In the genomic region with DNA sequence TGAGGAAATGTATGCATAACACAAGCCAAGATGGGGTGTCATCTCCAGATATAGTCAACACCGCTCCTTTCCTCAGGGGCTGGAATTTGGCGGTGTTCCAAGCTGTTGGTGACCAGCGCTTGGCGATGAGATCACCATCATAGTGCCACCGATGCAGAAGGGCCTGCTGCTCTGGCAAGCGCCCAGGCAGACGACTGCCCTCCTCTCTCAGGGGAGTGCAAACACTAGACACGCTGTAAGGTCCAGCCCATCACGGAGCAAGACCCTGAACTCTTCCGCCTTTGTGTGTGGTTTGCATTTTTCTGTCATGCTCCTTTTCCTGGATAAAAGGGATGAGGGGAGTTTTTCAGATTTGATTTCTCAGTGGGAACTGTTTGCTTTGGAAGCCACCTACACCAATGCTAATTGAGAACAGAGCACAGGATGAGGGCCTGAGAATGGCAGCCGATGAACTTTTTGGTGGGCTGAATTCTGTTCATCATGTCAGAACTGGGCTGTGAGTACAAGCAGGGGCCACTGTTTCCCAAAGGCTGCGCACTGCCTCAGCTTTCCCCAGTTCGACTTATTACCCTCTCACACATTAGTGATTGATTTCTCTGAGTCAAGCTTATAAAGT, we compare ENCODE assay signal across 8 mouse cellular contexts.
DNase-seq lines count a peak whose midpoint lies in the region; ATAC-seq lines count a peak whose summit lies in the region.

No protein-coding gene starts in this region.

- WGBS in heart, embryonic 14.5 days = 4% methylated on average over 13 of the region's 13 CpGs
- 13% methylated on average over 13 of the region's 13 CpGs for WGBS in stomach, embryonic 14.5 days

- peak overlapping the region; percentile 86 for H3K9ac ChIP-seq in heart, embryonic 14.5 days (ENCODE audit: low read length)
- H3K9ac ChIP-seq in stomach, embryonic 14.5 days (replicated peaks; ENCODE audit: low read depth, low read length) = 0 out of 2 replicates have a peak overlapping the region, but pooled peaks have one; percentile 55

- peaks cover 37 to 65% of the 10 kb centered on the region in 2 experiments for H3K4me1 ChIP-seq in heart, embryonic 14.5 days (ENCODE audit: control insufficient read depth in 2 of 2, insufficient read depth in 2 of 2, low read length in 2 of 2)
- peaks cover 37% of the 10 kb centered on the region for H3K4me1 ChIP-seq in stomach, embryonic 14.5 days (ENCODE audit: control insufficient read depth, insufficient read depth, low read length)

- H3K4me3 ChIP-seq in heart, embryonic 14.5 days (ENCODE audit: control insufficient read depth in 1 of 2, insufficient read depth in 1 of 2, low read depth in 1 of 2, low read length in 2 of 2) = peak overlapping the region; percentile 46 to 69; a peak in 3 of 4 replicates
- H3K4me3 ChIP-seq in stomach, embryonic 14.5 days (ENCODE audit: low read depth, low read length) = peak overlapping the region; percentile 45

- peaks cover 9% of the 10 kb centered on the region for H3K36me3 ChIP-seq in heart, embryonic 14.5 days (ENCODE audit: control insufficient read depth, insufficient read depth, low read length)
- H3K36me3 ChIP-seq in stomach, embryonic 14.5 days (ENCODE audit: control insufficient read depth, insufficient read depth, low read length) = no peaks in the 10 kb centered on the region

- peak overlapping the region; percentile 68 for H3K4me2 ChIP-seq in heart, embryonic 14.5 days (ENCODE audit: low read length)
- H3K4me2 ChIP-seq in stomach, embryonic 14.5 days (replicated peaks; ENCODE audit: low read depth, low read length) = peak overlapping the region; percentile 52

- H3K27ac ChIP-seq in heart, embryonic 14.5 days (replicated peaks in 1 of 2; ENCODE audit: control insufficient read depth in 1 of 2, insufficient read depth in 1 of 2, low read depth in 2 of 2, low read length in 2 of 2) = peak overlapping the region; percentile 84 to 95
- peak overlapping the region; percentile 74 for H3K27ac ChIP-seq in stomach, embryonic 14.5 days (ENCODE audit: low read length)

- peak; percentile 58 for ATAC-seq in heart, embryonic 14.5 days (ENCODE audit: insufficient number of reproducible peaks, insufficient read depth, low FRiP score, low read depth)
- ATAC-seq in stomach, embryonic 14.5 days (ENCODE audit: insufficient number of reproducible peaks, insufficient read depth, low FRiP score, low read depth) = 0 out of 2 replicates have a peak, but pooled peaks have one; percentile 2
- no peak for ATAC-seq in megakaryocyte-erythroid progenitor cell, adult 5-6 weeks (replicated peaks; ENCODE audit: low FRiP score, low TSS enrichment, poor library complexity, severe bottlenecking)

- H3K27me3 ChIP-seq in heart, embryonic 14.5 days (ENCODE audit: control insufficient read depth, insufficient read depth, low read length) = no peaks in the 10 kb centered on the region
- H3K27me3 ChIP-seq in stomach, embryonic 14.5 days (ENCODE audit: control insufficient read depth, insufficient read depth, low read length) = no peaks in the 10 kb centered on the region

- H3K9me3 ChIP-seq in heart, embryonic 14.5 days (ENCODE audit: control insufficient read depth, low read length) = peaks cover 17% of the 10 kb centered on the region
- H3K9me3 ChIP-seq in stomach, embryonic 14.5 days (ENCODE audit: control insufficient read depth, low read depth, low read length) = peaks cover 8% of the 10 kb centered on the region

- DNase-seq in layer of hippocampus, adult 11-12 months (ENCODE audit: low spot score) = peak; percentile 24
- no peak for DNase-seq in layer of hippocampus, adult 9-10 months (ENCODE audit: low spot score)
- DNase-seq in cerebellum, adult 9-11 months = peak; percentile 71
- peak; percentile 33 to 61 for DNase-seq in kidney, postnatal 36 days
- peak; percentile 83 for DNase-seq in lung, postnatal 10 days
